Mouse (Mus musculus): ENCODE measurements around the gene Znhit2.

GRCm38 (mm10) chr19:6045366-6046293 lies 15.4 kb upstream of the Znhit2 start:
- TF ChIP-seq CTCF (IDR thresholded peaks at IDR 0.05) (peak; percentile 35), POLR2A (IDR thresholded peaks at IDR 0.05; ENCODE audit: insufficient read depth, low read depth, low read length) (no peak), EP300 (IDR thresholded peaks at IDR 0.05; ENCODE audit: insufficient read depth, low read depth, low read length) (no peak; the same call in 1 of the 2 replicates)

All from heart, adult 2 months (tissue).